Mouse (Mus musculus): ENCODE results near the gene Lipn. TPM values are rescaled to one million over a fixed set of nuclear protein-coding genes. Genes with fewer than 3 reads are reported as not detected.

The Lipn gene
- polyA plus RNA-seq, 1 experiment from 2014 or later, result not detected

- Histone ChIP-seq H3K27ac (no peak overlapping the region), H3K9ac (no peak overlapping the region), H3K9me3 (no peaks in the 10 kb centered on the region), H3K4me3 (no peak overlapping the region), H3K4me2 (replicated peaks) (no peak overlapping the region), H3K4me1 (no peaks in the 10 kb centered on the region), H3K27me3 (no peaks in the 10 kb centered on the region), H3K36me3 (no peaks in the 10 kb centered on the region)
- WGBS, result 81% methylated on average over 3 of the region's 3 CpGs
- no peak for ATAC-seq (ENCODE audit: insufficient number of reproducible peaks, insufficient read depth, low FRiP score, low TSS enrichment)
Observed at GRCm38 (mm10) chr19:34089011-34089680, 22.0 kb downstream of the Lipn start.

- no peaks in the 10 kb centered on the region for H3K27me3 ChIP-seq
- no peaks in the 10 kb centered on the region for H3K9me3 ChIP-seq
- no peak overlapping the region for H3K27ac ChIP-seq
- H3K4me2 ChIP-seq (replicated peaks), result no peak overlapping the region
- H3K4me1 ChIP-seq, result no peaks in the 10 kb centered on the region
- ATAC-seq (ENCODE audit: insufficient number of reproducible peaks, insufficient read depth, low FRiP score, low TSS enrichment), result no peak
- no peaks in the 10 kb centered on the region for H3K36me3 ChIP-seq
- no peak overlapping the region for H3K9ac ChIP-seq
- no peak overlapping the region for H3K4me3 ChIP-seq
- WGBS, result 77% methylated on average over 5 of the region's 5 CpGs
Observed at GRCm38 (mm10) chr19:34095381-34095780, 28.2 kb downstream of the Lipn start.

DNA sequence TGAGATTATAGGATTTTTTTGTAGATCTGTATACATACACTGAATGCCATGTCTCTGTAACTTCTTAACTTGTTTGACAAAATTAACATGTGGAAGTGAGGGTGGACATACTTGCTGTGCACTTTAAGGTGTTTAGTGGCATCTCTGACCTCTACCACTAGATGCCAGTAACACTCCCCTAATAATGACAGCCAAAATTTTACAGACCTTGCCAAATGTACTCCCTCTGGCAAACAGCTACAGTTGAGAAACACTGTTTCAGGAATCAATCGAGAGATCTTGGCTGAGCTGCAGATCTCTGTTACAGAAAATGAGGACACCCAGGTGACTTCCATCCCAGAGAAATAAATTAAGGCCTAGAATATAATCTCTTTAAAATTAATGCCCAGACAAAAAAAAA, 29.1 kb downstream of the Lipn start:
- Histone ChIP-seq H3K4me2 (replicated peaks) (no peak overlapping the region), H3K4me1 (no peaks in the 10 kb centered on the region), H3K36me3 (no peaks in the 10 kb centered on the region), H3K27me3 (no peaks in the 10 kb centered on the region), H3K27ac (no peak overlapping the region), H3K4me3 (no peak overlapping the region), H3K9ac (no peak overlapping the region), H3K9me3 (no peaks in the 10 kb centered on the region)
- ATAC-seq (ENCODE audit: insufficient number of reproducible peaks, insufficient read depth, low FRiP score, low TSS enrichment), result no peak
- 65% methylated on average over 1 of the region's 1 CpGs for WGBS

GRCm38 (mm10) chr19:34100633-34101032, 33.5 kb downstream of the Lipn start, which contains the start of gene Lipm:
TSS of gene Lipm (plus strand) at chr19:34100933.
- Histone ChIP-seq H3K4me2 (replicated peaks) (no peak within 1 kb of the TSS), H3K27ac (no peak within 1 kb of the TSS), H3K9ac (no peak within 1 kb of the TSS), H3K4me1 (no peaks in the 10 kb centered on the region), H3K27me3 (no peaks in the 10 kb centered on the region), H3K9me3 (no peaks in the 10 kb centered on the region), H3K4me3 (no peak within 1 kb of the TSS), H3K36me3 (no peaks in the 10 kb centered on the region)
- WGBS, result 82% methylated on average over 4 of the region's 4 CpGs
- ATAC-seq (ENCODE audit: insufficient number of reproducible peaks, insufficient read depth, low FRiP score, low TSS enrichment), result no peak

- no peak for ATAC-seq (ENCODE audit: insufficient number of reproducible peaks, insufficient read depth, low FRiP score, low TSS enrichment)
- 63% methylated on average over 7 of the region's 7 CpGs for WGBS
- H3K4me2 ChIP-seq (replicated peaks), result no peak overlapping the region
Observed at GRCm38 (mm10) chr19:34101888-34102287, 34.7 kb downstream of the Lipn start.

DNA sequence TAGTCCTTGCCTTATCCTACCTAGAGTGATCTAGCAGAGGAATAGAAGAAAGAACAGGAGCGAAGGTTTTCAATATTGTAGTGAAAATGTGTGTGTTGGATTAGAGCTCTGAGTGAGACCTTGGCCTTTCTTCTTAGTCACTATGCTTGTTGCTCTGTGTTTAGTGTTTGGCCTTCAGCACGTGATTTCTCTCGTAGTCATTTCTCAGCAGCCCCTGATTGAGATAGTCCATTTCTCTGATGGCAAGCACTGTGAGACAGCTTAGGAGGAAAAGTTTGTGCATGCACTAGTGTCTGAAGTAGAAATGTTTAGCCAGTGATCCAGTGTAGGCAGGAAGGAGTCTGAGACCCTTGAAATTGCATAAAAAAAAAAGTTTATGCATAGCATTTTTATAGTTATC, 37.7 kb downstream of the Lipn start:
- Histone ChIP-seq H3K9ac (no peak overlapping the region), H3K4me1 (no peaks in the 10 kb centered on the region), H3K27me3 (no peaks in the 10 kb centered on the region), H3K27ac (no peak overlapping the region), H3K36me3 (no peaks in the 10 kb centered on the region), H3K4me2 (replicated peaks) (no peak overlapping the region), H3K9me3 (no peaks in the 10 kb centered on the region), H3K4me3 (no peak overlapping the region)
- 87% methylated on average over 3 of the region's 3 CpGs for WGBS
- no peak for ATAC-seq (ENCODE audit: insufficient number of reproducible peaks, insufficient read depth, low FRiP score, low TSS enrichment)

More at GRCm38 (mm10) chr19:34101888-34102287, 34.7 kb downstream of the Lipn start:
- Histone ChIP-seq H3K4me1 (no peaks in the 10 kb centered on the region), H3K27me3 (no peaks in the 10 kb centered on the region), H3K9ac (no peak overlapping the region), H3K27ac (no peak overlapping the region), H3K9me3 (no peaks in the 10 kb centered on the region), H3K4me3 (no peak overlapping the region), H3K36me3 (no peaks in the 10 kb centered on the region)

GRCm38 (mm10) chr19:34119102-34119501, 51.9 kb downstream of the Lipn start:
- no peak overlapping the region for H3K4me2 ChIP-seq (replicated peaks)
- no peaks in the 10 kb centered on the region for H3K9me3 ChIP-seq
- H3K27ac ChIP-seq, result no peak overlapping the region
- no peak overlapping the region for H3K4me3 ChIP-seq
- no peaks in the 10 kb centered on the region for H3K4me1 ChIP-seq
- no peaks in the 10 kb centered on the region for H3K27me3 ChIP-seq
- no peak overlapping the region for H3K9ac ChIP-seq
- 76% methylated on average over 1 of the region's 1 CpGs for WGBS
- no peak for ATAC-seq (ENCODE audit: insufficient number of reproducible peaks, insufficient read depth, low FRiP score, low TSS enrichment)
- no peaks in the 10 kb centered on the region for H3K36me3 ChIP-seq

- WGBS, result 59% methylated on average over 4 of the region's 4 CpGs
- ATAC-seq (ENCODE audit: insufficient number of reproducible peaks, insufficient read depth, low FRiP score, low TSS enrichment), result no peak
Observed at GRCm38 (mm10) chr19:34119653-34120052, 52.5 kb downstream of the Lipn start.

GRCm38 (mm10) chr19:34120107-34120731, 53.1 kb downstream of the Lipn start:
- Histone ChIP-seq H3K9me3 (no peaks in the 10 kb centered on the region), H3K4me1 (no peaks in the 10 kb centered on the region), H3K4me2 (replicated peaks) (no peak overlapping the region), H3K27ac (no peak overlapping the region), H3K27me3 (no peaks in the 10 kb centered on the region), H3K36me3 (no peaks in the 10 kb centered on the region), H3K4me3 (no peak overlapping the region), H3K9ac (no peak overlapping the region)
- WGBS, result 57% methylated on average over 3 of the region's 3 CpGs
- ATAC-seq (ENCODE audit: insufficient number of reproducible peaks, insufficient read depth, low FRiP score, low TSS enrichment), result no peak

More at GRCm38 (mm10) chr19:34119653-34120052, 52.5 kb downstream of the Lipn start:
- Histone ChIP-seq H3K4me1 (no peaks in the 10 kb centered on the region), H3K36me3 (no peaks in the 10 kb centered on the region), H3K4me2 (replicated peaks) (no peak overlapping the region), H3K27ac (no peak overlapping the region), H3K4me3 (no peak overlapping the region), H3K9ac (no peak overlapping the region), H3K27me3 (no peaks in the 10 kb centered on the region), H3K9me3 (no peaks in the 10 kb centered on the region)

Small RNA genes within 50 kb of the gene (microRNA-seq; reads per million reads assigned to microRNA genes)
- gene Gm23334, result not detected

Other genes with a start within 250 kb of the Lipn start
- gene Lipf, start 106.2 kb upstream of the Lipn start, polyA plus RNA-seq (2016; fragmentation: Nextera tagmentation; extraction: Ambion mirVana), result not detected in 2 replicates
- gene Lipk, start 59.1 kb upstream of the Lipn start, polyA plus RNA-seq (2016; fragmentation: Nextera tagmentation; extraction: Ambion mirVana), result not detected in 2 replicates
- gene Lipm, start 33.6 kb downstream of the Lipn start, polyA plus RNA-seq (2016; fragmentation: Nextera tagmentation; extraction: Ambion mirVana), result 0.23 and 0.29 TPM in 2 replicates
- gene Ankrd22, start 98.7 kb downstream of the Lipn start, polyA plus RNA-seq (2016; fragmentation: Nextera tagmentation; extraction: Ambion mirVana), result 0.37 and 0.42 TPM in 2 replicates
- gene Stambpl1, start 124.9 kb downstream of the Lipn start, polyA plus RNA-seq (2016; fragmentation: Nextera tagmentation; extraction: Ambion mirVana), result 8.0 and 8.5 TPM in 2 replicates
- gene Acta2, start 188.2 kb downstream of the Lipn start, polyA plus RNA-seq (2016; fragmentation: Nextera tagmentation; extraction: Ambion mirVana), result 104 and 114 TPM in 2 replicates
- gene Fas, start 223.3 kb downstream of the Lipn start, polyA plus RNA-seq (2016; fragmentation: Nextera tagmentation; extraction: Ambion mirVana), result 2.3 and 3.6 TPM in 2 replicates